Mouse (Mus musculus): ENCODE results near the gene Cdc42ep1. TPM values are rescaled to one million over a fixed set of nuclear protein-coding genes. Genes with fewer than 3 reads are reported as not detected.

The Cdc42ep1 gene
- polyA plus RNA-seq, 1 experiment from 2014 or later: 19.2 TPM

DNA sequence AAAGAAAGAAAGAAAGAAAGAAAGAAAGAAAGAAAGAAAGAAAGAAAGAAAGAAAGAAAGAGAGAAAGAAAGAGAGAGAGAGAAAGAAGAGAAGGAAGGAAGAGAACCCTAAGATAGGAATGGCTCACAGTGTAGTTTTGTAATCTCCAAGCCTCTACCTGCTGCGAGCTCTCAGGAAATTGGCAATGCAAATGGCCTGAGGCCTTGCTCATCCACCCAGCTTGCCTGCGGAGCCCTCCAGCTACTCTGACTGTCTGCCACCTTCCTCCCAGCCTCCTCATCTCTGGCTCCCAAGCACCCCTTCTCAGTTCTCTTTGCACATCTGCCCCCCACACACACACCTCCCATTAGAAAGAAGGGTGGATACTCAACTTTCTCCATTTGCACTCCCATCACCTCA lies 33.4 kb upstream of the Cdc42ep1 start:
- WGBS: 77% methylated on average over 2 of the region's 2 CpGs
- H3K27me3 ChIP-seq (ENCODE audit: insufficient read depth, poor library complexity, severe bottlenecking): peaks cover 34% of the 10 kb centered on the region
- no peaks in the 10 kb centered on the region for H3K9me3 ChIP-seq
- no peaks in the 10 kb centered on the region for H3K36me3 ChIP-seq
- H3K27ac ChIP-seq: no peak overlapping the region
- DNase-seq (ENCODE audit: low spot score): no peak
- H3K4me3 ChIP-seq: no peak overlapping the region
- H3K4me1 ChIP-seq (replicated peaks): peaks cover 14% of the 10 kb centered on the region

DNA sequence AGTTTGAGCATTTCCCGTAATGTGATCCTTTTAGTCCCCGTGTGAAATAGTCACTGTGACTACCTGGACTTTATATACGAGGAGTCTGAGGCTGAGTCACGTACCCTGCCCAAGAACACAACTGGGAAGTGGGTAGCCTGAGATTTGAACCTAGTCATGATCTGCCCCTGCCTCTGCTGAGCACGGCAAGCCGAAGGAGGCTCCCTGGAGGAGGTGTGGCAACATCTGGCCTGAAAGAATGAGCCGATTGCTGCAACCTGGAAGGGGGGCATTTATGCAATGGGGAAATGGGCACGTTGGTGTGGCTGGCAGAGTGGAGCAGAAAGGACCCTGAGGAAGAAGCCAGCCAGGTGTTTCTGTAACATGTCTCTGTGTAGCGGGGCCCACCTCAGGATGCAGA lies 32.7 kb upstream of the Cdc42ep1 start:
- Histone ChIP-seq H3K4me1 (replicated peaks) (peaks cover 7% of the 10 kb centered on the region; the same call in 1 of the 2 replicates), H3K4me3 (no peak overlapping the region), H3K27ac (no peak overlapping the region), H3K27me3 (ENCODE audit: insufficient read depth, poor library complexity, severe bottlenecking) (peaks cover 27% of the 10 kb centered on the region), H3K9me3 (no peaks in the 10 kb centered on the region), H3K36me3 (no peaks in the 10 kb centered on the region)
- 72% methylated on average over 9 of the region's 9 CpGs for WGBS
- no peak for DNase-seq (ENCODE audit: low spot score)

DNA sequence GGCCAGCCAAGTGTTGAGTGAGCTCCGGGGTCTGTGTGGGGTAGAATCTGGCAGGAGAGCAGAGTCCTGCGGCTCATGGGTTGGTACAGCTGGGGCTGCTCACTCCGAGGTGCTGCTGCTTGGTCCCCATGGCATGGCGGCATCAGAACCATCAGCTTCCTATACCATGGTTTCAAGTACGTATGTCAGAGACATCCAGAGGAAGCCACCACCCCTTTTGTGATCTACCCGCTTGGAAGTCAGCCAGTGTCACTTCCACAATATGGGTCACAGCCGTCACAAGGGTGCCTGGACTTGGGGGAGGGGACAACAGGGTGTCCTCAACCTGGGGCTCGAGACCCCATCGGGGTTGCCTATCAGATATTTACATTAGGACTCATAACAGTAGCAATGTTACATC lies 32.3 kb upstream of the Cdc42ep1 start:
- Histone ChIP-seq H3K36me3 (no peaks in the 10 kb centered on the region), H3K4me1 (replicated peaks) (peaks cover 7% of the 10 kb centered on the region; the same call in 1 of the 2 replicates), H3K27ac (no peak overlapping the region), H3K4me3 (no peak overlapping the region), H3K27me3 (ENCODE audit: insufficient read depth, poor library complexity, severe bottlenecking) (peaks cover 23% of the 10 kb centered on the region), H3K9me3 (no peaks in the 10 kb centered on the region)
- DNase-seq (ENCODE audit: low spot score): no peak
- WGBS: 85% methylated on average over 9 of the region's 9 CpGs

DNA sequence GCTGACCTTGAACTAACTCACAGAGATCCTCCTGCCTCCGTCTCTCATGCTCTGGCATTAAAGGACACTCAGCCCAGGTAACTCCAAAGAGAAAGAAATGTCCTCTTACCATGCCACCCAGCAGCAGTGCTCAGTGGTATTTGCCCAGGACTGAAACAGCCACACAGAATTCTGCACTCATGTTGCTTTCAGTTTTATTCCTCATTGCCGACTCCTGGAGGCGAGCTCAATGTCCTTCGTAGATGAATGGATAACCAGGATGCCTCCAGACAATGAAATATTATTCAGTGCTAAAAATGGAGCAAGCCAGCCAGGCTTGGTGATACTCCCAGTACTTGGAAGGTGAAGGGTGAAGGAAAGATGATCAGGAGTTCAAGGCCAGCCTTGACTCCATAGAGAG lies 28.8 kb upstream of the Cdc42ep1 start:
- H3K9me3 ChIP-seq: no peaks in the 10 kb centered on the region
- no peak overlapping the region for H3K27ac ChIP-seq
- 91% methylated on average over 4 of the region's 4 CpGs for WGBS
- H3K36me3 ChIP-seq: no peaks in the 10 kb centered on the region
- DNase-seq (ENCODE audit: low spot score): no peak
- no peaks in the 10 kb centered on the region; the same call in 1 of the 2 replicates for H3K4me1 ChIP-seq (replicated peaks)
- H3K4me3 ChIP-seq: no peak overlapping the region
- H3K27me3 ChIP-seq (ENCODE audit: insufficient read depth, poor library complexity, severe bottlenecking): no peaks in the 10 kb centered on the region; the same call in 1 of the 2 replicates

DNA sequence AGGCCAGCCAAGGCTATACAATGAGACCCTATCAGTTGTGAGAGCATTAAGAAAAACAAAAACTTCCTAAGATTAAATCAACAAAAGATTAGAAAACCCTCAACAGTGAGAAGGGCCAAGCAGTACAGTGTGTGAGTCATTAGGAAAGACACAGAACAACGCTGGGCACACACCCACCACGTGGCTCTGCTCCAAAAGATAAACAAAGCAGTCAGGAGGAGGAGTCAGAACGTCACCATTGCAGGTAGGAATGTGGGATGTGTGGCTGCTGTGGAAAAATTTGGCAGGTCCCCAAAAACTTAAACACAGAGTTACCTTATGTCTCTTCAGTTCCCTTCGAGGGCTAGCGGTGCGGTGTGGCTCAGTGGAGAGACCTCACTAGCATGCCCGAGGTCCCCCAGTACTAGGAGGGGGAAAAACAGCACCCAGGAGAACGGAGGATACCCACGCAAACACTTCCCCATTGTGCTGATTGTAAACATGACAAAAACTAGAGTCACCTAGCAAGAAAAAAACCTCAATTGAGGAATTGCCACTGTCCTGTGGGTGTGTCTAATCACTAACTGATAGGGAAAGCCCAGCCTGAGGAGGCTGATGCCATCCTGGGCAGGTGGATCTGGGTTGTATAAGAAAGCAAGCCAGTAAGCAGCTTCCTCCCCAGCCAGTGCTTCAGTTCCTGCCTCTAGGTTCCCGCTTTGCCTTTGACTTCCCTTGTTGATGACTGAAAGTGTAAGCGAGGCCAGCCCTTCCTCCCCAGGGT lies 26.9 kb upstream of the Cdc42ep1 start:
- WGBS: 66% methylated on average over 11 of the region's 11 CpGs
- H3K36me3 ChIP-seq: no peaks in the 10 kb centered on the region
- H3K4me1 ChIP-seq (replicated peaks): no peaks in the 10 kb centered on the region; the same call in 1 of the 2 replicates
- H3K9me3 ChIP-seq: no peaks in the 10 kb centered on the region
- no peak overlapping the region for H3K27ac ChIP-seq
- H3K27me3 ChIP-seq (ENCODE audit: insufficient read depth, poor library complexity, severe bottlenecking): peaks cover 4% of the 10 kb centered on the region; the same call in 1 of the 2 replicates
- no peak overlapping the region for H3K4me3 ChIP-seq
- DNase-seq (ENCODE audit: low spot score): no peak

DNA sequence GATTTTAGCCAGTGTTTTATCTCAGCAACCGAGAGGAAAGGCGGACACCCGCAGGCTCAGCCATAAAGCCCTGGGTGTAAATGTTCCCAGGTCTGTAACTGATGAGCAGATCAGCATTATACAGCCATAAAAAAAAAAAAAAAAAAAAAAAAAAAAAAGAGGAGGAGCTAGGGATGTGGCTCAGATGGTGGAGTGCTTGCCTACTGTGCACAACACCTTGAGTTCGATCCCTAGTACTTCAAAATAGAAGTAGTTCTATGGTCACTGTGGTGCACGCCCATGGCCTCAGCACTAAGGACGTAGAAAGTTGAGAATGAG lies 26.4 kb upstream of the Cdc42ep1 start:
- no peak for DNase-seq (ENCODE audit: low spot score)
- Histone ChIP-seq H3K27me3 (ENCODE audit: insufficient read depth, poor library complexity, severe bottlenecking) (peaks cover 9% of the 10 kb centered on the region), H3K36me3 (no peaks in the 10 kb centered on the region), H3K27ac (no peak overlapping the region), H3K4me1 (replicated peaks) (no peaks in the 10 kb centered on the region; the same call in 1 of the 2 replicates), H3K4me3 (no peak overlapping the region), H3K9me3 (no peaks in the 10 kb centered on the region)
- WGBS: 79% methylated on average over 6 of the region's 6 CpGs

DNA sequence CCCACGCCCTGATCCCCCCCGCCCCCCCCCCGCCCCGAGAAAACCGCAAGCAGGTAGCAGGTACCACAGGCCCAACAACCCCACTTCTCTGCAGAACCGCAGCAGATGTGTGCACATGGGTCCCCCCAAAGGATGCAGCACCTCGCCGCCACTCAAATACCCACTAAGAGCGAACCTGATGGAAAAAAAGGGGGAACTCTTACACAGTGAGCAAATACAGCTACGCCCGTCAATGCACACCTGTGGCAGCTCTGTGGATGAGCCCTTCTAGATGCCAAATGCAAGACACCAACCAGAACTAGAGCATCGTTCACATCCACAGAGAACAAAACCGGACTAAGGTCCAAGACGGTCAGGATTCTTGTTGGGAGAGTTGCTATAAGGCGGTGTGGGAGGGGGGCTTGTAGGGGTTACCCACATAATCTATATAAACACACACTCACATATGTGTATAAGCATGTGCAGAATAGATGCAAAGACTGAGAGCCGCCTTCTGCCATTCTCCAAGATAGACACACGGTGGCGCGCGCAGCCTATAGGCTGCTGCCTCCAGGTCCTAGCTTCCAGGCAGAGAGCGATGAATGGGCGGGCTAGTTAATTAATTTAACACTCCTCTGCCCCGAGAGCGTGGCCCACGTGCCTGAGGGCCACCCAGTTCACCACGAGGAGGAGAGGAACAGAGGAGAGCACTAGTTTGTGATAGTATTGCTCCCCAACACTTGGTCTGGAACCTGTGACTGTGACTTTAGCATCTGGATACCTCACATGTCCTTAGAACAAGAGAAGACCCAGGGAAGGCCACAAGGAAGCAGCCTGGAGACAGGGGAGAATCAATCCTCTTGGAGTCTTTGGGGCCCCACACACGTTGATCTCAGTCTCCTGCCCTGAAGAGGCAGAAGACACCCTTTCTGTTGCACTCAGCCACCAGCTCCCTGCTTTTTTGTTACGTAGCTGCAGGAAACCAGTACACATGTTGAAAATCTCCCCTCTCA lies 15.9 kb upstream of the Cdc42ep1 start:
- WGBS: 23% methylated on average over 28 of the region's 28 CpGs
- no peaks in the 10 kb centered on the region for H3K9me3 ChIP-seq
- H3K27me3 ChIP-seq (ENCODE audit: insufficient read depth, poor library complexity, severe bottlenecking): peaks cover 27% of the 10 kb centered on the region
- peaks cover 18% of the 10 kb centered on the region for H3K4me1 ChIP-seq (replicated peaks)
- peak; percentile 78 for DNase-seq (ENCODE audit: low spot score)
- H3K4me3 ChIP-seq: no peak overlapping the region
- H3K27ac ChIP-seq: peak overlapping the region; percentile 0; the same call in 1 of the 2 replicates
- H3K36me3 ChIP-seq: no peaks in the 10 kb centered on the region

GRCm38 (mm10) chr15:78828315-78828714 lies 14.1 kb upstream of the Cdc42ep1 start:
- WGBS: 17% methylated on average over 5 of the region's 5 CpGs

DNA sequence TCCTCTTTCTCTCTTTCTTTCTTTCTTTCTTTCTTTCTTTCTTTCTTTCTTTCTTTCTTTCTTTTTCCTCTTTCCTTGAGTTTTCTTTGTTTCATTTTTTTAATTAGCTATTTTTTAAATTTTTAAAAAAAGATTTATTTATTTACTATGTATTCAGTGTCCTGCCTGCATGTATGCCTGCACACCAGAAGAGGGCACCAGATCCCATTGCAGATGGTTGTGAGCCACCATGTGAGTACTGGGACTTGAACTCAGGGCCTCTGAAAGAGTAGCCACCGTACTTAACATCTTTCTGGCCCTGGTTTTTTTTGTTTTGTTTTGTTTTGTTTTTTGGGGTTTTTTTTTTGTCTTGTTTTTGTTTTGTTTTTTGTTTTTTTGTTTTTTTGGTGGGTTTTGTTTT lies 12.8 kb upstream of the Cdc42ep1 start:
- H3K4me3 ChIP-seq: no peak overlapping the region
- DNase-seq (ENCODE audit: low spot score): no peak
- H3K36me3 ChIP-seq: no peaks in the 10 kb centered on the region
- no peaks in the 10 kb centered on the region for H3K9me3 ChIP-seq
- no peak overlapping the region for H3K27ac ChIP-seq
- peaks cover 24% of the 10 kb centered on the region for H3K27me3 ChIP-seq (ENCODE audit: insufficient read depth, poor library complexity, severe bottlenecking)
- peaks cover 49% of the 10 kb centered on the region for H3K4me1 ChIP-seq (replicated peaks)
- WGBS: 90% methylated on average over 1 of the region's 1 CpGs

More at GRCm38 (mm10) chr15:78828315-78828714, 14.1 kb upstream of the Cdc42ep1 start:
- 0 out of 2 replicates have a peak overlapping the region, but pooled peaks have one; percentile 6 for H3K27ac ChIP-seq
- H3K9me3 ChIP-seq: no peaks in the 10 kb centered on the region
- DNase-seq (ENCODE audit: low spot score): no peak
- no peak overlapping the region for H3K4me3 ChIP-seq
- H3K36me3 ChIP-seq: no peaks in the 10 kb centered on the region
- peaks cover 27% of the 10 kb centered on the region for H3K27me3 ChIP-seq (ENCODE audit: insufficient read depth, poor library complexity, severe bottlenecking)
- H3K4me1 ChIP-seq (replicated peaks): peaks cover 36% of the 10 kb centered on the region

GRCm38 (mm10) chr15:78830742-78831719 lies 11.4 kb upstream of the Cdc42ep1 start:
- WGBS: 73% methylated on average over 10 of the region's 10 CpGs
- Histone ChIP-seq H3K4me3 (no peak overlapping the region), H3K27ac (peak overlapping the region; percentile 92; the same call in 1 of the 2 replicates), H3K9me3 (no peaks in the 10 kb centered on the region), H3K36me3 (no peaks in the 10 kb centered on the region), H3K4me1 (replicated peaks) (peaks cover 63% of the 10 kb centered on the region), H3K27me3 (ENCODE audit: insufficient read depth, poor library complexity, severe bottlenecking) (peaks cover 24% of the 10 kb centered on the region)
- DNase-seq (ENCODE audit: low spot score): no peak

GRCm38 (mm10) chr15:78831720-78832657 lies 10.4 kb upstream of the Cdc42ep1 start:
- H3K36me3 ChIP-seq: no peaks in the 10 kb centered on the region
- peak overlapping the region; percentile 21 for H3K4me3 ChIP-seq
- peaks cover 4% of the 10 kb centered on the region; the same call in 1 of the 2 replicates for H3K9me3 ChIP-seq
- H3K4me1 ChIP-seq (replicated peaks): peaks cover 65% of the 10 kb centered on the region
- WGBS: 47% methylated on average over 19 of the region's 19 CpGs
- H3K27ac ChIP-seq: peak overlapping the region; percentile 92
- DNase-seq (ENCODE audit: low spot score): peak; percentile 53
- H3K27me3 ChIP-seq (ENCODE audit: insufficient read depth, poor library complexity, severe bottlenecking): peaks cover 19% of the 10 kb centered on the region
